Mouse (Mus musculus): ENCODE results near the gene 3110082I17Rik.
"Not testable (repeated sequence)": the region's sequence is repeated elsewhere in the genome, so short reads cannot be mapped to it uniquely, and the experiment has no call there.

Gene 3110082I17Rik

DNA sequence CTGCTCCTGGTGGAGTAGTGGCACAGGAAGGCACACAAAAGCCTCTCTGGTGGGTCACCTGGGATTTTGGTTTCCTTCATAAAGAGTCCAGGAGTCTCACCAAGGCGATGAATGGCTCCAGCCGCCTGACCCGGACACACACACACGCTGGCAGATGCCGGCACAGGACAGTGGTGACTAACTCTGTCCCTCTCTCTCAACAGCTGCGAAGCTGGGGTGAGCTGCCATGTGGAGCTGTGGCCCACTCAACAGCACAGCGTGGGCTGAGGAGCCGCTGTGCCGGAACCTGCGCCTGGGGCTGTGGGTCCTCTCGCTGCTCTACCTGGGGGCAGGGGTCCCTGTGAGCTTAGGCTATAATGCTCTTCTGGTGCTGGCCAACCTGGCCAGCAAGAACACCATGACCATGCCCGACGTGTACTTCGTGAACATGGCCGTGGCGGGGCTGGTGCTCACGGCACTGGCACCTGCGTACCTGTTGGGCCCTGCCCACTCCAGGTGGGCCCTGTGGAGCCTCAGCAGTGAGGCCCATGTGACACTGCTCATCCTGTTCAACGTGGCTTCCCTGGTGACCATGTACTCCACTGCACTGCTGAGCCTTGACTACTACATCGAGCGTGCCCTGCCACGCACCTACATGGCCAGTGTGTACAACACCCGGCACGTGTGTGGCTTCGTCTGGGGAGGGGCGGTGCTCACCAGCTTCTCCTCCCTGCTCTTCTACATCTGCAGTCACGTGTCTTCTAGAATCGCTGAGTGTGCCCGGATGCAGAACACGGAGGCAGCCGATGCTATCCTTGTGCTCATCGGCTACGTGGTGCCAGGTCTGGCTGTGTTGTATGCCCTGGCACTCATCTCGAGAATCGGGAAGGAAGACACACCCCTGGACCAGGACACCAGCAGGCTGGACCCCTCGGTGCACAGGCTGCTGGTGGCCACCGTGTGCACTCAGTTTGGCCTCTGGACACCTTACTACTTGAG, 67.8 kb downstream of the 3110082I17Rik start:
- DNase-seq: no peak

DNA sequence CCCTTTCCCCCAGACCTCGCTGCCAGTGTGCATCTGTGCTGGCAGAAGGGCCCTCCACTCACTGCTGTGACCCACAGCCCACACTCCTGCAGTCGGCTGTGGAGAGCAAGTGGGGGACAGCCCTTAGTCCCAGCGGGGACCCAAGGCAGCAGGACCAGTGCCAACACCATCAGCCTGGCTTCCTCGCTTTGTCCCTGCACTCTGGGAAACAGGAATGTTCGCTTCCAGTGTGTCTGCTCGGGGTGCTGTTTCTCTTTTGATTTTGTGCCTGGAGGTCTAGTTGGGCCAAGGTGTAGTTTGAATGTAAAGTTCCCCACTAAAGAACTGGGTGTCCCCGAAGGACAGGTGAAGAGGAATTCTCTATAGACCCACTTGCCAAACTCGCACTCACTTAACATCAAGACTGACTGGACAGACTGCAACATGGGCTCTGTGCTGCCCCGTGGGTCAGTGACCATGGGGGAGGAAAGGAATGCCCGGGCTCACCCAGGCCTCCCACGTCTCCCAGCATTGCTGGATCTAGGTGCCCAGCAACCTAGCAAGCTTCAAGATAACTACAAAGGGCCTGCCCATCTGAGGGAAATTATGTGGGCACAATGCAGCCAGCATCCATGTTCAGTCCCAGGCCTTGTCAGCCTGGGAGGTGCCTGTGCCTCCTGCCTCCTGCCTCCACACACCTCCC, 68.9 kb downstream of the 3110082I17Rik start:
- peak; percentile 55 to 73 for DNase-seq

DNA sequence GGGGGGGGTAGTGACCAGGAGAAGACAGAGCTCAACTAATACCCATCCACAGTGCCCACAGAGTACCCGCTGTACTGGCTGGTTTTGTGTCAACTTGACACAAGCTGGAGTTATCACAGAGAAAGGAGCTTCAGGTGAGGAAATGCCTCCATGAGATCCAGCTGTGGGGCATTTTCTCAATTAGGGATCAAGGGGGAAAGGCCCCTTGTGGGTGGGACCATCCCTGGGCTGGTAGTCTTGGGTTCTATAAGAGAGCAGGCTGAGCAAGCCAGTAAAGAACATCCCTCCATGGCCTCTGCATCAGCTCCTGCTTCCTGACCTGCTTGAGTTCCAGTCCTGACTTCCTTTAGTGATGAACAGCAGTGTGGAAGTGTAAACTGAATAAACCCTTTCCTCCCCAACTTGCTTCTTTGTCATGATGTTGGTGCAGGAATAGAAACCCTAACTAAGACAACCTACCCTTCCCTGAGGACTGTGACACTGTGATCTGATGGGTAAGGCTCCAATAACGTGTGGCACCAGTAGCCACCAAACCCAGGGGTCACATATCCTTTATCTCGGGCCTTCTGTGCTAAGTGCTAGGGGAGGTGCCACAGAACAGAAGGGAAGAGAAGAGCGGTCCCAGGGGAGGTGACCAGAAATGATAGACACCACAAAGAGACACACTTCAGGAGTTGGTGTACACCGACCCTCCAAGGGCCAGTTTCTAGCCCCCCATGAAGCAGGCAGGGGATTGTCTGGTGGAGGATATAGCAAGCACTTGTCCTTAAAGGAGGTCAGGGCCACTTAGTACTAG, 69.8 kb downstream of the 3110082I17Rik start:
- DNase-seq: not testable (repeated sequence)

DNA sequence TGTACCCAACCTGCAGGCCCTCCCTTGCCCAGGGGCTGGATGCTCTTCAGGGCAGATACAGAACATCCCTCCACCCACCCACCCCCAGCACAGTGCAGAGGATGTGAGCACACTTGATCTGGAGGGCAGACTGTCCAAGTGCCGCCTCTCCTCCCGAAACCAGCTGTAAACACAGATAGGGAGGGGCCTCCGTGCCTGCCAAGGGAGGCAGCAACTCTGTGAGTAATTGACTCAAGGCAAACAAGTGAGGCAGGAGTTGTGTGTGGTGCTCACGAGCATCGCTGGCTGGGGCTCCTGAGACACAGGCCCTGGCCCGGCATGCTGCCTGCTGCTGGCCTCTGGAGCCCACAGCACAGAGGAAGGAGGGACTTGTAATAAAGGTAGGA, 70.7 kb downstream of the 3110082I17Rik start:
- DNase-seq: peak; percentile 53 to 72

DNA sequence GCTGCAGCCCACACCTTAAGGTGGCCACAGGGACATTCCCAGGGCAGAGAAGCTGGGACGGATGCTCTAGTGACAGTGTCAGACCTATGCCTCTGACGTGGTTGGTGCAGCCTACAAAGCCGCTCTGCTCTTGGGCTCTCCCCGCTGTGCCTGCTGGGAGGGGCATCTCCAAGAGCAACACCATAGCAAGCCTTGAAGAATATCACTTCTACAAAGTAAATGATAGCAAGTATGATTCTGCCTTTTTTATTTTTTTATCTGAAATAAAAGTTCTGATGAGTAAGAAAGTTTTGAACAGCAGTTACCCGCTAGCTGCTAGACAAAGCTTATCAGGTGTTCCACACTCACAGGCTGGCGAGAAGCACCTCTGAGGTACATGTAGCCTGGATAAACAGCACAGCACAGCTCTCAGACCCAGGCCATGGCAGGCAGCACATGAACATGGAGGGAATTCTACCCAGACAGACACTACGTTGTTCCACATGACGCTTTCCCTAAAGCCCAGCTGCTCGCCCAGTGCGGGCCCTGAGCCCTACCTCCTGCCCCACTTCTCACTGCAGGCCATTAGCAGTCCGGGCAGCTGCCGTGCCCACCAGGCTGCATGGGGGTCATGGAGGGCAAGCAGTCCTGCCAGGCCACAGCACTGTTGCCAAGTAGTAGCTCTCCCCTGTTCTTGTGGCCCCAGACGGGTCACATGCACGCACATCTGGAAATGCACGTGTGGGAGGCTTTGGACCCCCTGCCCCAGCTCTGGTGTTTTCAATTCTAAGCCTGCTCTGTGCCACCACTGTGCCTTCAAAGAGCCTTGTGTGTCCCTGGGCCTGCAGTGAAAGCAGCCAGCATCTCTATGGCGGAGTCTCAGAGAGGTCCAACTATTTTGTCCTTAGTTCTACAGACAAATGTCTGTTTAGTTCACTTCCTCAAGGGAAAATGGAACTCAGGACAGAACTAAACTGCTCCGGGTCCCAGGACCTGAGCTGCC, 71.3 kb downstream of the 3110082I17Rik start:
- no peak for DNase-seq

DNA sequence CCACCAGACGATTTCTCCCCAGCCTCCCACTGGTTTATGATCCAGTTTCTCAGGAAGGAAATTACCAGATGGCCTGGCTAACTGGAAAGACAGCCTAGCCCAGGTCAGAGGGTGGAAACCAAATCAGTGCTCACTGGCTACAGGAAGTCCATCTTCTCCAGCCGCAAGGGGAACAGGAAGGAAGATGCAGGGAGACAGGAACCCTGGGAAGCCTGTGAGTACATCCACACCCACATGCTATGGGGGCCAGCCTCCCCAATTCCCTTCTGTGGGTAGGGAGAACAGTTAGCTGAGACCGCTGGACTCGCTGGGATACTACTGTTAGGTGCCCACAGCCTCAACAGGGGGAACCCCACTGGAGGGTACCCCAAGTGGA, 72.1 kb downstream of the 3110082I17Rik start:
- DNase-seq: no peak

DNA sequence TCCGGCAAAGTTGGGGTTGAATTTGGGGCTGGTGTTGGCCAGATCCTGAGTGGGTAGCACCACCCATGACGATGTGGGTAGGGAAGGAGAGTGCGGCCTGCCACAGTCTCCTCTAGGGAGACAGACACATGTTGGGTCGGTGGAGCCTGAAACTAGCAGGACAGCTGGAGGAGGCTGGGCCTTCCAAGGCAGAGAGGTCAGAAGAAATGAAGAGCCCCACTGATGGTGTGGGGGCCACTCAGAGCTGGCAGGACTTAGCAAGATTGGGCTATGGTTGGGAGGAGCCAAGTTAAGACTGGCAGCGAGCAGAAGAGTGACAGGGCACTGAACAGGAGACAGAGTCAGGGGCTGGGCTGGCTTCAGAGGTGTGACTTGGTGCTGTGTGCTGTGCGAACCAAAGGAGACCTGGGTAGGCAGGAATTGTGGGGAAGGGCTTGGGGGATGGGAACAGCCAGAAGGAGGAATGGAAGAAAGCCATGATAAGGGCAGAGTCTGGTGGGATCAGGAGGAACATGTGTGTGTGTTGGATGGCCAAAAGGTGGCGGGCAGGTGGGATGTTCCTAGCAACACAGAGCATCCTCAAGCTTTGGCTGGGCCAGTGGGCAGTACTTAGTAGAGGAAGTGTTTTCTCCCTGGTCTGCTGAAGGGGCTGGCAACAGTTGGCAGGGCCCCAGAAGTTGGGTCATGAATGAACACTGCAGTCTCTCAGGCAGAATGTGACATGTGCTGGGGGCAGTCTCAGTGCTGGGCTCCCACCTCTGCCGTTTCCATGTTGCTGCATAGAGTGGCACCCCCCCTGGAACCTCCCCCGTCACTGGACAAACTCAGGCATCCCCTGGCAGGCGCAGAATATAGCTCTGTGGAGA, 72.8 kb downstream of the 3110082I17Rik start:
- peak; percentile 64 to 72 for DNase-seq

DNA sequence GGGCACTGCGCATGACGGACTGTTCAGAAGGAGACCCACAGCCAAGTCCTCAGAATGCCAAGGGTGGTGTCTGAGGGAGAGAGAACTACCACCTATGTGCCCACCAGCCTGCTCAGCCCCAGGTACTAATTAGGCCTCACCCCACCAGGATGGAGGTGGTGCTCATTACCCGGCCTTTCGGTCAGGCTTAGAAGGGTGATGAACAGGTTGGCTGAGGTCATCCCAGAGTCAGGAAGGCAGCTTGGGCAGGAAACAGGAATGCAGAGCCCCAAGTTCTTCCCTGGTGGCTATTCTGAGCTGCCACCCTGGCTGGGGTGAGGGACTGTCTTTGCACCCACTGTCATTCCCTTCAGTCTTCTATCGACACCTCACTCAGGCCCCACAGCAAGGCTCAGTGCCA, 74.3 kb downstream of the 3110082I17Rik start:
- DNase-seq: no peak

DNA sequence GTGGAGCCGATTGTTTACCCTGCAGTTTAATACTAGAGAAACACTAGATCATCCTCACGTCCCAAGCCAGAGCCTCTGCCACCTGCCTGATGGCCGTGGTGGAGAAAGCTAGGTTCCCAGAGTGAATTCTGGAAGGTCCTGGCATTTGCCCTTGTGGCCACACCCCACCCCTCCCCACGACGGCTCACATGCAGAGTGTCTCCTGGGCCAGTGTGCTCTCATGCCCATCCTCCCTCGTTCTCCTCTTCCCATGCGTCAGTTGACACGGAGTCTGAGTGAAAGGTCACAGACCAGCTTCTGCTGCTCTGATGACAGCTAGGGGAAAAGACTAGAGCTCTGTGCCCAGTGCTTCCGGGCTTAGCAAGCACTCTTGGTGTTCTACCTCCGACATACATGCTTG, 75.8 kb downstream of the 3110082I17Rik start:
- peak; percentile 62 to 80 for DNase-seq

DNA sequence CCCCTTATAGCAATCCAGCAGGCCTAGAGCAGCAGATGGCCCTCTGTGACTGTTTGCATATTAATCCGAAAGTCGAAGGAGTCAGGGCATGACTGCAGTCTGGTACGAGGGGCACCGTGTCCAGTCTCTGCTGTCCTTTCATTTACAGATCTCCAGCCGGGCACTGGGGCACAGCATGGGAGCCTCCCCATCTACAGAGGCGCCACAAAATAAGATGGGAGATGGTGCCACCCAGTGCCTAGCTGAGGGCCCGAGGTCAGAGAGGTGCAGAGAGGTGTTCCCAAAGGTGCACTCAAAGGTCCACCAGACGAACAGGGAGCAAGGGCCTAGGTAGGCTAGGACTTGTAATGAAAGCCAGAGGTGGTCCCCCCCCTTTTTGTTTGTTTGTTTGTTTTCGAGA, 77.1 kb downstream of the 3110082I17Rik start:
- no peak for DNase-seq

DNA sequence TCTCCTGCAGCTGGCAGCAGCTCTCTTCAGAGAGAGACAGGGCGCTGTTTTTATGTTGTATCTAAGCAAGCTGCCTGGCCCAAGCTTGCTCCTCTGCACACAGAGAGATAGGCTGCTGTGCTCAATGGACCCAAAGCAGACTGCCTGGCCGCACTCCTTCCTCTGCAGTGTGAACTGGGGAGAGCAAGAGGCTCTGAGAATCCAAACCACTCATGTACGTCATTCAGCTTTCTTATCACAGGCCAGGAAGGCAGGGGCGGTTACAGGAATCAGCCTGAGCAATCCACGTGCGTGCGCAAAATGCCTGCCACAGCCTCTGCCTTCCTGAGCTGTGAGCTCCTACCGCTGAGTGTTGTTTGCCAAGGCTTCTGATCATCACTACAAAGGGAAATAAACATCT, 77.6 kb downstream of the 3110082I17Rik start:
- DNase-seq: peak; percentile 44 to 67

DNA sequence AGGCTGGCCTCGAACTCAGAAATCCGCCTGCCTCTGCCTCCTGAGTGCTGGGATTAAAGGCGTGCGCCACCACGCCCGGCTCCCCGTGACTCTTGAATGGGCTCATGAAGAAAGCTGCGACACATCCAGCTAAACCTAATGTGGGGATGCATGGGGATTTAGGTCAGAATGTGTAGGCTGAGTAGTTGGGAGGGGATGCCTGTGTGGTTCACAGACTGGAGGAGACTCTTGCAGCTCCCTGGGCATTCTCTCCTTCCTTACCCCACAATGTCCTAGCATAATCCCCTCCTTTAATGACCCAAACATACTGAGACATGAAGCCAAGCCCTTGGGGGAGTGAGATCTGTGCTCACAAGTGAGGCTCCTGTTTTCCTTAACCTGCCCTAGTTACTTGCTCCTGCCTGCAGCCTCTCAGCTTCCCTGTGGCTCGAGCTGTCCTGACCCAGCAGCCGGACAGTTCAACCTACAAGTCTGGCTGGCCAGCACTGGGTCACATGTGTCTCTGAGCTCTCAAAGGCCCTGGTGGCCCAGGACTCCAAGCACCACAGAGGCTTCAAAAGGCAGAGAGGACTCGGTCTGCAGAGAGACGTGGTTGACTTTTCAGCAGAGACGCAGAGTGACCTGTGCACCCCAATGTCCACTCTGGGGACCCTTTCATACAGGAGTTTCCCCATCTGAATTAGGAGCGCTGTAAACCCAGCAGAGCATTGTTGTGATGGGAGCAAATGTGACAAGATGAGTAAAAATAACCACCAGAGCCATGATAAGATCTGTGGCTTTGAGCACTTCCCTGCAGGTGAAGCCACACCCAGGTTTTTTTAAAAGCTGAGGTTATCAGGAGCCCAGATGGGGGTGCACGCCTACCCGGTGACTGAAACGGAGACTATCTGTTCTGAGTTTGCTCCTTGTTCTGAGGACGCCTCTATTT, 78.5 kb downstream of the 3110082I17Rik start:
- peak in 1 of 2 experiments; percentile 37 for DNase-seq

DNA sequence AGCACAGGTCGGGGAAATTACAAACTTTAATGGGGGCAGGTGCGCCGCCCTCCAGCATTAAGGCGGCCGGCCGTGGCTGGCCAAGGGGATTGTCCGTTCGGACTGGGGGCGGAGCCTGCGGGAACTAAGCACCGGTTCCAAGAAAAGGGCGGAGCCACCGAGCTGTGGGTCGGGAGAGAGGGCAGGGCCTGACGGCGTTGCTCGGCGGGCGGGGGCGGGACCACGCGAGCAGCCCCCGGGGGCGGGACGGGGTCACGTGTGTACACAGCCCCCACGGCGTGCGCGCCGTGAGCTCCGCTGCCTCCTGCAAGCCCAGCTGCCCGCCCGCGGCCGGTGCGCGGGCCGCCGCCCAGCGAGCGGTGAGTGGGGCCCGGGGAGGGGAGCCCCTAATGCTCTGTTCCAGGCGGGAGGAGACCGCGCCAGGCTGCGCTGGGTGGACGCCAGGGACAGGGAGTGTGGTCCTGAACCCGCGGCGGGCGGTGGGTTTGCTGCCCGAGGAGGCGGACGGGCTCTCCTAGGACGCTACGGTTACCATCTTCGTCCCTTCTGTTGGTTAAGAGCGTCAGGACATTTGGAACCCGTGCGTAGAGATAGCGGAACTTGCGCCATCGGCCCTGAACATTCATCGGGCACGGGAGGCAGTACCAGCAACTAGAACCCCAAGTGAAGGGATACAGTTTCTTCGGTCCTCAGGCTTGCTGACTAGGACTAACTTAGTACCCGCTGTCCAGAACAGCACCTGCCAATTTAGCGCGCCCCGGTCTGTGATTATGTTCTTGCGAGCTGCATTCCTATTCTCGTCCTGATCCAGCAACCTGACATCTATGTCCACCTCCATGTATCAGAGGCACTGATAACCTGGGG, 79.7 kb downstream of the 3110082I17Rik start:
- DNase-seq: peak; percentile 97 to 98

DNA sequence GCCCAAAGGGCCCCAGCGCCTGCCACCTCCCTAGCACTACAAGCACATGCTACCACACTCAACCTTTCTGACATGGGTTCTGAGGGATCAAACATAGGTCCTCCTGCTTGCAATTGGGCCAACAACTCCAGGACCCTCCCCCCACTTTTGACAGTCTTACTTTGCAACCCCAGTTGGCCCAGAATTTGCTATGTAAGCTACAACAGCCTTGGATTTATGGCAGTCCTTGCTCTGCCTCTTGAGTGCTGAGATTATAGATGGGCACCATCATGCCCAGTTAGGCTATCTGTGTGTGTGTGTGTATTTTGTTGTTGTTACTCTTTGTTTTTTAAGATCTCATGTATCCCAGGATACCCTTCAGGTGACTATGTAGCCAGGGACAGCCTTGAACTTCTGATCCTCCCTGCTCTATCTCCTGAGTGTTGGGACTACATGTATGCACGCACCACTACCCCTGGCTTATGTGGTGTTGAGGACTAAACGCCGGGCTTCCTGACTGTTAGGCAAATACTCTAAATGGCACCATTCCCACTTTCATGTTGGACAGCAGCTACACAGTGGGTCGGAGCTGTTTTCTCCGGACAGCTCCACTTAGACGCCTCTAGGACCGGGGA, 80.4 kb downstream of the 3110082I17Rik start:
- no peak for DNase-seq

DNA sequence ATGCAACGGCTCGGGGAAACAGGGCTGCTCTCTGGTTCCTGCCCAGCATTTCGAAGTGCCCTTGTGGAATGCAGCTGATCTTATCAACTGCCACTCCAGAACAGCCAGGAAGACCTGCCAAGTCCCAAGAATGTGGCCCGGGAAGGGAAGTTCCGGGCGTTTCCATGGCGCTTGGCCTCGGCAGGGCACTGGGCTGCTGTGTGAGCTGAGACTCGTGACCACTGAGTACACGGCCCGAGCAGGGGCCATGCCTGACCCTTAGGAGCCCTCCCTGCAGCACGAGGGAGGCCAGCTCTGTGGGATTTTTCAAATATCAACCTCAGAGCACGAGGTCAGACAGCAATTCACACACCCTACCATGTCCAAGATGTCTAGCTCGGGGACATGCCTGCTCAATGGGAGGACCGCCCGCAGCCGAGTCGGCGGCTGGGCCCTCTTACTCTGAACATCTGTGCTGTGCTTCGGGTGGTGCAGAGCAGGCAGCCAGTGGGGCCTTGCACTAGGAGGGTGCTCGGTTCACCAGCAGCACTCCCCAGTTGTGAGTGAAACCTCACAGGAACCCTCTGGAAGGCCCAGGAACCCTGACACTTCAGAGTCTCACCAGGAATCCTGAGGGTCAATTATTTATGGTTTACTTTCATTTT, 81.2 kb downstream of the 3110082I17Rik start:
- DNase-seq: peak; percentile 78 to 87

DNA sequence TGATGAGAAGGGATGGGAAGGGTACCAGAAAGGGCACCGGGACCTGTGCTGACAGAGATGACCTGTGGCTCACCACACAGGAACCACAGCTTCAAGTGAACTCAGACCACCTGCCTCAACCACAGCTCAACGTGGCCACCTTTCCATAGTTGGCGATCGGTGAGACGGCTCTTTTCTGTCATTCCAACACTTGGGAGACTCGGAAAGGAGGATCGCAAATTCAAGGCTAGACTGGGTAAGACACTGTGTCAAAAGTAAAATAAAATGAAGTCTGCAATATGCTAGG, 82.1 kb downstream of the 3110082I17Rik start:
- DNase-seq: no peak

DNA sequence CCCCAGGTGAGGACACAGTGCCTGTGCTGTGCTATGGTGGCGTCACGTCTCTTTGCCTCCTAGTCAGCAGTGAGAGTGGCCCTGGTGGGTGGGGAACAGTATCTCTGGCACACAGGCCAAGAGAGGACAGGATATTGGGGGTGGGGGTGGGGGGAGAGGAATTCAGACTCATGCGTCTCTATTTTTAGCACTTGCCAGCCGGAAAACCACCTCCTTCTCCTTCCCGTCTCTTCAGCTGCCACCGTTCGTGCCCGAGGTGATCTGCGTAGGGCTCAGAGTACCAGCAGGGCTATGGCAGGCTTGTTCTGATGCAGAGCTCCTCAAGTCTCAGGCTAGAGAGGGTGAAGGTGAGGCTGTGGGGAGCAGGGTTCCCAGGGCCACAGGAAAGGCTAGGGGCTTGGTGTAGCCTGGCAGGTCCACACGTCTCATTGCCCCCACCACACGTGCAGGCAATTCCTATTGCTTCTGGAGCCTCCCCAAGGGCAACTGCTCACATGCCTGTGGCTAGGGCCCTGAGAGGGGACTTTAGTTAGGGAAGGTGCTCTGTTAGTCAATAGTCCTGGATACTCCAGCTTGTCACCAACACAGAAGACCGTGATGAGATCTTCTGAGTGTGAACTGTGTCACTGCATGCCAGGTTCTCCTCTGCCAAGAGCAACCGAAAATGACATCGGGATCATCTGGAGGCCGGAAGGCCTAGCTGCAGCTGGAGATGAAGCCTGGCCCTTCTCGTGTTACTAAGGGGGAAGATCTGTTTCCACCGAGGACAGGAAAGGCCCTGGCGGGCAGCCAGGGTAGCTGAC, 82.7 kb downstream of the 3110082I17Rik start, which contains the start of gene Gpr146:
Gene Gpr146, plus strand, starts transcription at position 230 of the 803 bp plus-strand sequence.
- DNase-seq: peak; percentile 75 to 85

All from kidney, postnatal 4 days (tissue).